Mouse (Mus musculus): ENCODE results near the gene Napepld. TPM values are rescaled to one million over a fixed set of nuclear protein-coding genes. Genes with fewer than 3 reads are reported as not detected.
"Not testable (repeated sequence)": the region's sequence is repeated elsewhere in the genome, so short reads cannot be mapped to it uniquely, and the experiment has no call there.

The Napepld gene
- total RNA-seq, 1 experiment: 4.3 TPM

DNA sequence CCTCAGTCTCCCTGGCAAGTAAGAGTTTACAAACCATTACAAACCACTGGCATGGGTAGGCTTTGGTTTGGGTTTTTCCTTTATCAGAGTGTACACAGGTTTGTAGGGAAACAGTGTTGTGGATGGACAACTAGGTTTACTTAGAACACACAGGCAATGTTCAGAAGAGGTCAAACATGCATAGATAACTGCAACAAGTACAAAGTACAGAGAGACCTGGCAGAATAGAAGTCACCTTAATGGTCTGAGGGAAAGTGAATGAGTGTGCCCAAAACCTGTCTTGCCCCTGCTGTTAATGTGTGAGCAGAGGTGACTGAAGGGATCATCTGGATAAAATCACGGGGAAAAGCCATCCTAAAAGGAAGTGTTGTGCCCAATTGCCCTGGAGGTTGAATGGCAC is 57.6 kb downstream of the Napepld start:
- DNase-seq (ENCODE audit: low read depth, low spot score): no peak
- in situ Hi-C loops (cut with MboI; ENCODE audit: low sequenced_read_pairs in 2 of 2, unreplicated experiment in 2 of 2): no loop called here

DNA sequence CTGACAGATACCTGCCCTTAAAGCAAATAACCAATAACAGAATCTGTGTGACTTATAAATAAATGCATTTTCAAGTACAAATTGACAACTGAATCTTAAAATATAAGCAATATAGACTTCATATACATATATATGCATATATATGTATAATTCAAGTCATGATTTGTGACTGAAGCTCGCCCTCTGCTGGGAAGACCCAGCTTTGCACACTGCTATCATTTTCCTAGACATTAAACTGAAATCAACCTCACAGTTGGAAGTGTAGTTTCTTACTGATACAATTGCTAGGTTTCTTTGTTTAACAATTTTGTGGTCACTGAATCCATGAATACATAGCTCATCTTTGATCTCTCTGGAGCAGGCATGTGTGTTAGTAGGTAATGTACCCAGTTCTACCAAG is 60.2 kb downstream of the Napepld start:
- Histone ChIP-seq H3K27ac (ENCODE audit: insufficient read depth, low read depth, low read length, poor library complexity, severe bottlenecking) (no peak overlapping the region), H3K4me3 (ENCODE audit: insufficient read depth in 1 of 2, low read depth in 1 of 2, low read length in 2 of 2, poor library complexity in 1 of 2, severe bottlenecking in 1 of 2) (no peak overlapping the region), H3K4me1 (ENCODE audit: control insufficient read depth in 2 of 2, insufficient read depth in 2 of 2, low read length in 2 of 2, poor library complexity in 1 of 2) (peaks cover 0 to 7% of the 10 kb centered on the region in 2 experiments; a peak in 2 of 4 replicates), H3K36me3 (ENCODE audit: control insufficient read depth, insufficient read depth, low read length, poor library complexity, severe bottlenecking) (no peaks in the 10 kb centered on the region), H3K9me3 (ENCODE audit: control insufficient read depth, insufficient read depth, low read depth, low read length) (peaks cover 4% of the 10 kb centered on the region; the same call in 1 of the 2 replicates), H3K9ac (ENCODE audit: insufficient read depth, low read depth, low read length, poor library complexity, severe bottlenecking) (no peak overlapping the region)
- TF ChIP-seq MAFK (IDR thresholded peaks at IDR 0.05; ENCODE audit: insufficient read depth, low read depth, low read length): no peak
- no peak for TF ChIP-seq ZNF384 (IDR thresholded peaks at IDR 0.05; ENCODE audit: low read depth, low read length)
- no peak for TF ChIP-seq CHD2 (IDR thresholded peaks at IDR 0.05; ENCODE audit: low read depth, low read length)
- TF ChIP-seq HCFC1 (IDR thresholded peaks at IDR 0.05; ENCODE audit: borderline replicate concordance, insufficient read depth, low read length): no peak
- no peak for TF ChIP-seq ZC3H11A (IDR thresholded peaks at IDR 0.05; ENCODE audit: borderline replicate concordance, low read depth, low read length)
- no peak for DNase-seq (ENCODE audit: low read depth, low spot score)
- in situ Hi-C loops (cut with MboI; ENCODE audit: low sequenced_read_pairs in 2 of 2, unreplicated experiment in 2 of 2): no loop called here

More for the DNA sequence above, 57.6 kb downstream of the Napepld start:
- TF ChIP-seq CHD2 (IDR thresholded peaks at IDR 0.05; ENCODE audit: low read depth, low read length): no peak
- TF ChIP-seq MAFK (IDR thresholded peaks at IDR 0.05; ENCODE audit: insufficient read depth, low read depth, low read length): no peak
- TF ChIP-seq ZNF384 (IDR thresholded peaks at IDR 0.05; ENCODE audit: low read depth, low read length): no peak
- no peak for TF ChIP-seq HCFC1 (IDR thresholded peaks at IDR 0.05; ENCODE audit: borderline replicate concordance, insufficient read depth, low read length)
- TF ChIP-seq ZC3H11A (IDR thresholded peaks at IDR 0.05; ENCODE audit: borderline replicate concordance, low read depth, low read length): no peak
- Histone ChIP-seq H3K36me3 (ENCODE audit: control insufficient read depth, insufficient read depth, low read length, poor library complexity, severe bottlenecking) (peaks cover 7% of the 10 kb centered on the region), H3K27ac (ENCODE audit: insufficient read depth, low read depth, low read length, poor library complexity, severe bottlenecking) (no peak overlapping the region), H3K9me3 (ENCODE audit: control insufficient read depth, insufficient read depth, low read depth, low read length) (no peaks in the 10 kb centered on the region), H3K9ac (ENCODE audit: insufficient read depth, low read depth, low read length, poor library complexity, severe bottlenecking) (no peak overlapping the region), H3K4me3 (ENCODE audit: insufficient read depth in 1 of 2, low read depth in 1 of 2, low read length in 2 of 2, poor library complexity in 1 of 2, severe bottlenecking in 1 of 2) (no peak overlapping the region), H3K4me1 (ENCODE audit: control insufficient read depth in 2 of 2, insufficient read depth in 2 of 2, low read length in 2 of 2, poor library complexity in 1 of 2) (peaks cover 0 to 7% of the 10 kb centered on the region in 2 experiments; a peak in 2 of 4 replicates)

DNA sequence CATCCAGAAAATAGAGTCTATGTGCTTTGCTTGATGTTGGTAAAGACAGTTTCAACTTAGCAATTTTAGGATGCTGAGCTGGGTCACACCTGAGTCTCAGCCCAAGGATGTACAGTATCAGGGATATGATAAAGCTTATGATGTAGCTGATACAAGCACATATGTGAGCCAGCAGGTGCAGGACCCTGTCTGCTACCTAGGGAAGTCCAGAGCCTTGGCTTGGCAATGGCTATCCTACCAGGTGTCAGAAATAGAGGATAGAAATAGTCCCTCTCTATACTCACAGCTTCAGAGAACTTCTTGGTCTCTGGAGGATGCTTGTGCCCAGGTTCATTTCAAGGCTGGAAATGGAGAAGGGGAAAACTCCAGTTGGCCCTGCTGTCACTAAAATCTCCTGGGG is 75.3 kb downstream of the Napepld start:
- TF ChIP-seq HCFC1 (IDR thresholded peaks at IDR 0.05; ENCODE audit: borderline replicate concordance, insufficient read depth, low read length) (no peak), MAFK (IDR thresholded peaks at IDR 0.05; ENCODE audit: insufficient read depth, low read depth, low read length) (no peak), ZNF384 (IDR thresholded peaks at IDR 0.05; ENCODE audit: low read depth, low read length) (no peak), ZC3H11A (IDR thresholded peaks at IDR 0.05; ENCODE audit: borderline replicate concordance, low read depth, low read length) (no peak), CHD2 (IDR thresholded peaks at IDR 0.05; ENCODE audit: low read depth, low read length) (no peak)
- Histone ChIP-seq H3K4me1 (ENCODE audit: control insufficient read depth in 2 of 2, insufficient read depth in 2 of 2, low read length in 2 of 2, poor library complexity in 1 of 2) (no peaks in the 10 kb centered on the region), H3K4me3 (ENCODE audit: insufficient read depth in 1 of 2, low read depth in 1 of 2, low read length in 2 of 2, poor library complexity in 1 of 2, severe bottlenecking in 1 of 2) (no peak overlapping the region), H3K9ac (ENCODE audit: insufficient read depth, low read depth, low read length, poor library complexity, severe bottlenecking) (no peak overlapping the region), H3K27ac (ENCODE audit: insufficient read depth, low read depth, low read length, poor library complexity, severe bottlenecking) (no peak overlapping the region), H3K9me3 (ENCODE audit: control insufficient read depth, insufficient read depth, low read depth, low read length) (no peaks in the 10 kb centered on the region), H3K36me3 (ENCODE audit: control insufficient read depth, insufficient read depth, low read length, poor library complexity, severe bottlenecking) (no peaks in the 10 kb centered on the region)
- in situ Hi-C loops (cut with MboI; ENCODE audit: low sequenced_read_pairs in 2 of 2, unreplicated experiment in 2 of 2): no loop called here
- DNase-seq (ENCODE audit: low read depth, low spot score): no peak

DNA sequence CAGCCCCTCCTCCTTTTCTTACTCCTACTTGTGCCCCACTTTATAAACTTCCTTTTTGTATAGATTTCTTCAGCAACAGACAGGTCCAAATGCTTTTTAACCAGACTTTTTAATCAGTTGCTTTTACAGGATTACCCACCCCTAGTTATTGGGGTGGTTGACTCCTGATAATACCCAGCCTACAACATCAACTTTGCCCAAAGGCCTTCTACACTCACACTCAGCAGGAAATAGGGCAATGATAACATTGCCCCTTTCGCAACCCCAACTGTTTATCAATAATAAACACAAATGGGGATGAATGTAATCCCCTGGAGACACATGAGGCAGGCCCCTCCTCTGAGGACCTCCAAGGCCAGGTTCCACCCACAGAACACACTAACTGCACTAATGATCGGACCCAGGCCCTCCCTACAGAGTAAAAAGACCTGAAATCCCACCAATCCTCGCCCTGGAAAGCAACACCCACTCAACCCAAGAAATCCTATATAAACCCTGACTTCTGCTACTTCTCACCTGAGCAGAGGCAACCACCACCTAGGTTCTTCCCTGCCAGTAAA is 84.7 kb downstream of the Napepld start:
- Histone ChIP-seq H3K36me3 (ENCODE audit: control insufficient read depth, insufficient read depth, low read length, poor library complexity, severe bottlenecking) (no peaks in the 10 kb centered on the region), H3K9me3 (ENCODE audit: control insufficient read depth, insufficient read depth, low read depth, low read length) (no peaks in the 10 kb centered on the region), H3K4me1 (ENCODE audit: control insufficient read depth in 2 of 2, insufficient read depth in 2 of 2, low read length in 2 of 2, poor library complexity in 1 of 2) (no peaks in the 10 kb centered on the region), H3K27ac (ENCODE audit: insufficient read depth, low read depth, low read length, poor library complexity, severe bottlenecking) (no peak overlapping the region), H3K4me3 (ENCODE audit: insufficient read depth in 1 of 2, low read depth in 1 of 2, low read length in 2 of 2, poor library complexity in 1 of 2, severe bottlenecking in 1 of 2) (no peak overlapping the region), H3K9ac (ENCODE audit: insufficient read depth, low read depth, low read length, poor library complexity, severe bottlenecking) (no peak overlapping the region)
- TF ChIP-seq ZNF384 (IDR thresholded peaks at IDR 0.05; ENCODE audit: low read depth, low read length) (no peak), MAFK (IDR thresholded peaks at IDR 0.05; ENCODE audit: insufficient read depth, low read depth, low read length) (no peak), HCFC1 (IDR thresholded peaks at IDR 0.05; ENCODE audit: borderline replicate concordance, insufficient read depth, low read length) (no peak), CHD2 (IDR thresholded peaks at IDR 0.05; ENCODE audit: low read depth, low read length) (no peak), ZC3H11A (IDR thresholded peaks at IDR 0.05; ENCODE audit: borderline replicate concordance, low read depth, low read length) (no peak)
- no peak for DNase-seq (ENCODE audit: low read depth, low spot score)
- in situ Hi-C loops (cut with MboI; ENCODE audit: low sequenced_read_pairs in 2 of 2, unreplicated experiment in 2 of 2): no loop called here

DNA sequence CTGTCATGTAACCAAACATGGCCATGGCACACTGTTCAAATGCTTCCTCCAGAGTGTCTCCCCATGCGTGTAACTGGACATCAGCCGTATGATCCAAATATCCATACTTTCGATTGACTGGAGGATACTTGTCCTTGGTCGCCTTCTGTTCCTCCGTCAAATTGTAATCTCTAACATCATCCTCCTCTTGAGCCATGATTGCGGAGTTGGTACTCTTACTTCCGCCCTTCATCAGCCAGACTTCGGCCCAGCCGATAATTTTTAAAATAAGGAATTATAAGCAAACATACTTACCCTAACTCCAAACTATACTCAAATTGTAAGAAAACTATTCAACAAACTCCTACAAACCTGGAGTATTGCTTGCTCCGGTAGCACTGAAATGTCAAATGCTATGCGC is 86.9 kb downstream of the Napepld start:
- H3K27ac ChIP-seq (ENCODE audit: insufficient read depth, low read depth, low read length, poor library complexity, severe bottlenecking); H3K9me3 ChIP-seq (ENCODE audit: control insufficient read depth, insufficient read depth, low read depth, low read length); H3K9ac ChIP-seq (ENCODE audit: insufficient read depth, low read depth, low read length, poor library complexity, severe bottlenecking); H3K4me3 ChIP-seq (ENCODE audit: insufficient read depth in 1 of 2, low read depth in 1 of 2, low read length in 2 of 2, poor library complexity in 1 of 2, severe bottlenecking in 1 of 2); H3K4me1 ChIP-seq (ENCODE audit: control insufficient read depth in 2 of 2, insufficient read depth in 2 of 2, low read length in 2 of 2, poor library complexity in 1 of 2); DNase-seq (ENCODE audit: low read depth, low spot score); H3K36me3 ChIP-seq (ENCODE audit: control insufficient read depth, insufficient read depth, low read length, poor library complexity, severe bottlenecking); in situ Hi-C loops (cut with MboI; ENCODE audit: low sequenced_read_pairs in 2 of 2, unreplicated experiment in 2 of 2): not testable (repeated sequence)

Other genes with a start within 250 kb of the Napepld start
- gene Lrrc17, start 157.8 kb downstream of the Napepld start, total RNA-seq (2012; rRNA removed): 0.13 and 0.16 TPM in 2 replicates
- gene Fbxl13, start 55.8 kb downstream of the Napepld start, total RNA-seq (2012; rRNA removed): not detected in 2 replicates
- 73.6 and 86.4 TPM in 2 replicates for gene Armc10, start 55.6 kb downstream of the Napepld start, total RNA-seq (2012; rRNA removed)
- 132 and 134 TPM in 2 replicates for gene Pmpcb, start 35.7 kb upstream of the Napepld start, total RNA-seq (2012; rRNA removed)
- 83.7 and 96.0 TPM in 2 replicates for gene Dnajc2, start 83.9 kb upstream of the Napepld start, total RNA-seq (2012; rRNA removed)
- gene Psmc2, start 83.9 kb upstream of the Napepld start, total RNA-seq (2012; rRNA removed): 79.2 and 134 TPM in 2 replicates
- 0.16 and 0.27 TPM in 2 replicates for gene Slc26a5, start 164.2 kb upstream of the Napepld start, total RNA-seq (2012; rRNA removed)

Data from ES-E14 (cell line).